Mouse (Mus musculus) hindbrain, embryonic 16.5 days (tissue): ENCODE results near the gene Cnn1. TPM values are rescaled to one million over a fixed set of nuclear protein-coding genes. Genes with fewer than 3 reads are reported as not detected.

Experiments used
- ATAC-seq: fragments of 200-750 bp; cut with Nextera tagmentation; 2 replicates; pipeline ENCODE4 v1.8.0; 2017; ENCODE audit warnings: moderate TSS enrichment, moderate library complexity
- H3K27ac ChIP-seq: fragments of 300-500 bp; sonication (generic); 2 replicates; pipeline ENCODE4 v1.5.1; 2014; ENCODE audit warnings: low read depth, mild to moderate bottlenecking, control low read depth, low read length, moderate library complexity
- H3K27me3 ChIP-seq: fragments of 300-500 bp; sonication (generic); replicated peaks from 2 replicates; pipeline ENCODE4 v1.6.1; 2014; ENCODE audit warnings: low read length; ENCODE audit not compliant: control insufficient read depth, insufficient read depth
- H3K36me3 ChIP-seq: fragments of 300-500 bp; sonication (generic); 2 replicates; pipeline ENCODE4 v1.6.1; 2014; ENCODE audit warnings: mild to moderate bottlenecking, low read length, moderate library complexity, mixed read lengths; ENCODE audit not compliant: control insufficient read depth, insufficient read depth
- H3K4me1 ChIP-seq: fragments of 300-500 bp; sonication (generic); 2 replicates; pipeline ENCODE4 v1.6.1; 2014; ENCODE audit warnings: low read depth, low read length; ENCODE audit not compliant: control insufficient read depth, insufficient read depth
- H3K4me2 ChIP-seq: fragments of 300-500 bp; sonication (generic); 2 replicates; pipeline ENCODE4 v1.6.1; 2014; ENCODE audit warnings: mild to moderate bottlenecking, low read length, control low read depth, moderate library complexity
- H3K4me3 ChIP-seq: fragments of 300-500 bp; sonication (generic); 2 replicates; pipeline ENCODE4 v1.5.1; 2014; ENCODE audit warnings: mild to moderate bottlenecking, low read length, control low read depth, moderate library complexity
- H3K9ac ChIP-seq: fragments of 300-500 bp; sonication (generic); 2 replicates; pipeline ENCODE4 v1.6.1; 2014; ENCODE audit warnings: low read depth, mild to moderate bottlenecking, control low read depth, low read length, moderate library complexity
- H3K9me3 ChIP-seq: fragments of 300-500 bp; sonication (generic); 2 replicates; pipeline ENCODE4 v1.6.1; 2014; ENCODE audit warnings: mild to moderate bottlenecking, low read length, moderate library complexity; ENCODE audit not compliant: control insufficient read depth
- WGBS: fragments of 180-500 bp; shearing (Covaris S2); extraction: QIAGEN DNeasy Blood & Tissue Kit; methylation state at CpG from one replicate; pipeline ENCODE4 v1.1.7; 2014; 5-methylcytosine and 5-hydroxymethylcytosine counted together
- polyA plus RNA-seq: library from polyadenylated mRNA; unstranded; fragments of >200 nt; fragmentation: Nextera tagmentation; extraction: Ambion mirVana; gene quantifications from 2 replicates; pipeline ENCODE4 v1.2.1, GENCODE M21; 2015

Cnn1 gene
- polyA plus RNA-seq, 1 experiment from 2014 or later, result 0.93 TPM

DNA sequence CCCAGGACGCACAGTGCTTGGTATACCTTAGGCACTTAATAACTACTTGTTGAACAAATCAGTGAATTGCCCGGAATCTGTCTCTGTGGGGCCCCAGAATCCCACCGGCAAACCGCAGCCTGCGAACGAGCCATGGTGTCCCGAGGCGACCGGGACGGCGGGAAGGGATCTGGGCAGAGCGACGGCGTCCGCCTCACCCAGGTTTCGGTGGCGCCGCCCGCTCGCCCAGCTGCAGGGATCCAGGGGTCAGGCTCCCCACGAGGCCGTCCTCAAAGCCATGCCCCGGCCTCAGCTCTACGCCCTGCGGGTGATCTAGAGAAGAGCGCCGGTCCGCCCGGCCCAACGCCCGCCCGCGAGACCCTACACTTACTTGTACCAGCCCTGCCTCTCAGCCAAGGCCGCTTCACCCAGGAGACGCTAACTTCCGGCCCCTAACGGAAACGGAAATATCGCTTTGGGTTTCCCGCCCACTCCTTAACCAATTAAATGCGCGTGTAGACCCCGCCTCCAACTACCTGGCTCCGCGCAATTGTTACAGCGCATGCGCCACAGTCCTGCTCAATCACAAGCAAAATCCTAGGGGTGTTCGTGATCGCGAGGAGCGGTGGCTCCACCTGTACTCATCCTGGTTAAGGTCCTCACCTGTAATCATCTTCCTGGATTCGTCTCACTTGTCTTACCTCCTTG, 17.9 kb downstream of the Cnn1 start, which contains the start of gene Elof1:
Elof1 (minus strand) TSS at position 433 of the 687 bp plus-strand sequence.
- H3K4me1 ChIP-seq, result peaks cover 16% of the 10 kb centered on the region
- no peaks in the 10 kb centered on the region for H3K9me3 ChIP-seq
- under 1% methylated on average over 49 of the region's 52 CpGs for WGBS
- peak within 1 kb of the TSS; percentile 89 for H3K4me2 ChIP-seq
- peak; percentile 97 for ATAC-seq
- peak within 1 kb of the TSS; percentile 88 for H3K9ac ChIP-seq
- H3K36me3 ChIP-seq, result peaks cover 18% of the 10 kb centered on the region
- peak within 1 kb of the TSS; percentile 78 for H3K27ac ChIP-seq
- H3K4me3 ChIP-seq, result peak within 1 kb of the TSS; percentile 91
- H3K27me3 ChIP-seq, result no peaks in the 10 kb centered on the region

DNA sequence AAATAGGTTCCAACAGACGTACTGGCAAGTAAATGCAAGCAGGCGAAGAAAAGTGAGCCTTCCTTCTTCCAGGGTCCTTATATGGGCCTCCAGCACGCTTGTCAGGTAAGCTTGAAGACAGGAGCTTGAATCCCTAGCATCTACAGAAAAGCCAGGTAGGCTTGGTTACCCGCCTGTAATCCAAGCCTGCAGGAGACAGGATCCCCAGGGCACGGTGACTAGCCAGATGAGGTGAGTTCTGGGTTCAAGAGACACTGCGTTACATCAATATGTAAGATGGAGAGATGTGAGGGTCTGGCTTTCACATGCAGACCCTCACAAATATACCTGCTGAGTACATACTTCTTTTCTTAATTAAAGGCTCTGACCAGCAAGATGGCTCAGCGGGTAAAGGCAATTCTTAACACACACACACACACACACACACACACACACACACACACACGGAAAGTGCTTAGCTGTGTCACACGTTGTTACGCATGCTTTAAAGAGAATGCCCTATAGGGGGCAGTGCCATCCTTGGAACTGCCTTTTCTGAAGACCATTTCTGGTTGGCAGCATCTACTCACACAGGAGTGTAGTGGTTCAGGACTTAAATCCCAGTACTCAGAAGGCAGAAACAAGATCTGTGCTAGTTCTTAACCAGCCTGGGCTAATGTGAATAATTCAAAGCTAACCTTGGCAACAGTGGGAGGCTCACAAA, 18.9 kb downstream of the Cnn1 start:
- Histone ChIP-seq H3K36me3 (peaks cover 9% of the 10 kb centered on the region), H3K27me3 (no peaks in the 10 kb centered on the region), H3K4me1 (peaks cover 16% of the 10 kb centered on the region), H3K4me2 (peak overlapping the region; percentile 89), H3K27ac (no peak overlapping the region), H3K4me3 (peak overlapping the region; percentile 91), H3K9ac (peak overlapping the region; percentile 63; the same call in 1 of the 2 replicates), H3K9me3 (no peaks in the 10 kb centered on the region)
- 45% methylated on average over 10 of the region's 10 CpGs for WGBS
- ATAC-seq, result no peak

DNA sequence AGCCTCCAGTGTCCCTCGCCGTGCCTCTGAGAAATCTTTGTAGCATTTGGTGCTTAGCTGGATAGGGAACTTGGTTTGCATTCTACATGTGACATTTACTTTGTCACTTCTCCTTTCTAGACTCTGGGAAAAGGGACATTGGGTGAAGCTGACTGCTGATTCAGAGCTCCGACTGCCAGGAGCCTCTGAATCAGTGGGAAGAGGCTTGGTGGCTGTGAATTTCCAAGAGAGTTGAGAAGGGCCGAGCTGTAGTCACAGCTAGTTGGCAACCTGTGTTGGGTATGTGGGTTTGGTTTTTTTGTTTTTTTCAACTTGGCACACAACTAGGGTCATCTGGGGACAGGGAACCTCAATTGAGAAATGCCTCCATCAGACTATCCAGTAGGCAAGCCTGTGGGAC, 20.5 kb downstream of the Cnn1 start:
- no peak overlapping the region for H3K4me3 ChIP-seq
- no peak overlapping the region for H3K27ac ChIP-seq
- 93% methylated on average over 4 of the region's 4 CpGs for WGBS
- no peaks in the 10 kb centered on the region for H3K9me3 ChIP-seq
- ATAC-seq, result no peak
- peaks cover 16% of the 10 kb centered on the region for H3K4me1 ChIP-seq
- H3K4me2 ChIP-seq, result no peak overlapping the region
- no peaks in the 10 kb centered on the region for H3K27me3 ChIP-seq
- H3K36me3 ChIP-seq, result no peaks in the 10 kb centered on the region
- H3K9ac ChIP-seq, result no peak overlapping the region

DNA sequence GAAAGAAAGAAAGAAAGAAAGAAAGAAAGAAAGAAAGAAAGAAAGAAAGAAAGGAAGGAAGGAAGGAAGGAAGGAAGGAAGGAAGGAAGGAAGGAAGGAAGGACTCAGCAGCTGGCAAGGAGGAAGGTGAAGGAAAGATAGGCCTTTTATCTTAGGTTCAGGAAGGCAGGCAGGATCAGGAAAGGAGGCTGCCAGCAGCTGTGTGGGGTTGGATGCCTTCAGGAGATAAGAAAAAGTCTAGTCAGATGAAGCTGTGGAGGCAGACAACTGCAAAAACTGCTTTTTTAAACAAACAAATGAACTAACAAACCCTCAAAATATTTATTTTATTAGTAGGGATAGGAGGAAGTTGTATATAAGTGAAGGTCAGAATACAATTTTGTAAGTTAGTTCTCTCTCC, 22.5 kb downstream of the Cnn1 start:
- H3K4me1 ChIP-seq, result peaks cover 4% of the 10 kb centered on the region
- H3K4me2 ChIP-seq, result no peak overlapping the region
- no peaks in the 10 kb centered on the region for H3K9me3 ChIP-seq
- H3K9ac ChIP-seq, result no peak overlapping the region
- no peak overlapping the region for H3K4me3 ChIP-seq
- no peaks in the 10 kb centered on the region for H3K27me3 ChIP-seq
- no peaks in the 10 kb centered on the region for H3K36me3 ChIP-seq
- no peak for ATAC-seq
- no peak overlapping the region for H3K27ac ChIP-seq

DNA sequence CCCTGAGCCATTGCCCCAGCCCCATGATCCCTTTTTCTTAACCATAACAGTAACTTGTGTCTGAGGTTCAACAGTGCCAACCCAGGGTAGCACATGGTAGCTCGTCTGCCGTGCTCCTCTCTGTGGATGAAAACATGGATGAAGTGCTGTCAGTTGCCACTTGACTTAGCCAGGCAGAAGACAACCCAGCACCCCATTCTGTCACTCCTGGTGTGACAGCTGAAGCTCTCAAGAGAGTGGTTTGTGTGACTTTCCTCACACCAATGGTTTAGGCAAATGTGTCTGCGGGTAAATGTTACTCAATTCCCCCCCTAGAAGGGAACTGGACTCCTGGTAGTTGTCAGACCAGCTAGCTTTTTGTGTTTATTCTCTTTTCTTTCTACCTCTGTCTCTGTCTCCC, 23.0 kb downstream of the Cnn1 start:
- Histone ChIP-seq H3K27ac (no peak overlapping the region), H3K9me3 (no peaks in the 10 kb centered on the region), H3K36me3 (no peaks in the 10 kb centered on the region), H3K4me1 (peaks cover 4% of the 10 kb centered on the region), H3K4me3 (no peak overlapping the region), H3K27me3 (no peaks in the 10 kb centered on the region), H3K4me2 (no peak overlapping the region), H3K9ac (no peak overlapping the region)
- WGBS, result 86% methylated on average over 3 of the region's 3 CpGs
- ATAC-seq, result no peak

DNA sequence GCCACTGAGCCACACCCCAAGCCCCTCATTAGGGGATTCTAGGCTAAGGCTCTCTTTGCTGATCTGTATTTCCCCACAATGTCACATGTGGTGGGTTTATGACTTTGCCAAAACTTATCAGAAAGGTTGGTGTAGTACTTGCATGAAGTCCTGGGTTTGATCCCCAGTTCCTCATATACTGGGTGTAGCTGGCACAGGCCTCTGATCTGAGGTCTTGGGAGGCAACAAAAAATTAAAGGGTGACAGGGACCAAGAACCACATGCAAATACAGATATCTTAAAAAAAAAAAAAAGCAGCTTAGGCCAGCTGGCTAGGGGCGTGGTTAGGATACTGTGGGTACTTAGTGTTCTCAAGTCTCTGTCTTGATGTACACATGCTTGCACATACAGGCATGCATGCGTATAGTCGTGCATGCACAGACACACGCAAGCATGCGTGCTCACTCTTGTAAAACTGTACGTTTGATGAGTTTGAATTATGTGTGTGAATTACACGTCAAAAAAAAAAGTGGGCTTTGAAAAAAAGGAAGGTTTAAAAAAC, 24.1 kb downstream of the Cnn1 start:
- Histone ChIP-seq H3K36me3 (no peaks in the 10 kb centered on the region), H3K27ac (no peak overlapping the region), H3K4me1 (no peaks in the 10 kb centered on the region), H3K4me2 (no peak overlapping the region), H3K9ac (no peak overlapping the region), H3K27me3 (no peaks in the 10 kb centered on the region), H3K4me3 (no peak overlapping the region), H3K9me3 (no peaks in the 10 kb centered on the region)
- no peak for ATAC-seq
- 87% methylated on average over 7 of the region's 7 CpGs for WGBS

DNA sequence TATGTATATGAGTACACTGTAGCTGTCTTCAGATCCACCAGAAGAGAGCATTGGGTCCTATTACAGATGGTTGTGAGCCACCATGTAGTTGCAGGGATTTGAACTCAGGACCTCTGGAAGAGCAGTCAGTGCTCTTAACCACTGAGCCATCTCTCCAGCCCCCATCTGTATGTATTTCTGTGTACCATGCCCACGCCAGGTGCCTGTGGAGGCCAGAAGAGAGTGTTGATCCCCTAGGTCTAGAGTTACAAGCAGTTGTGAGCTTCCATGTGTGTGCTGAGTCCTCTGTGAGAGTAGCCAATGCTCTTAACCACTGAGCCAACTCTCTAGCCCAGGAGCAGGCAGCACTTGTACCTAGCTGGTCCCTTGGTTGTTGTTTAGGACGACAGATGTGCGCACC, 25.2 kb downstream of the Cnn1 start:
- no peak overlapping the region for H3K27ac ChIP-seq
- no peak for ATAC-seq
- no peaks in the 10 kb centered on the region for H3K27me3 ChIP-seq
- no peak overlapping the region for H3K4me3 ChIP-seq
- no peaks in the 10 kb centered on the region for H3K4me1 ChIP-seq
- no peaks in the 10 kb centered on the region for H3K36me3 ChIP-seq
- no peak overlapping the region for H3K4me2 ChIP-seq
- no peaks in the 10 kb centered on the region for H3K9me3 ChIP-seq
- 86% methylated on average over 3 of the region's 3 CpGs for WGBS
- H3K9ac ChIP-seq, result no peak overlapping the region

DNA sequence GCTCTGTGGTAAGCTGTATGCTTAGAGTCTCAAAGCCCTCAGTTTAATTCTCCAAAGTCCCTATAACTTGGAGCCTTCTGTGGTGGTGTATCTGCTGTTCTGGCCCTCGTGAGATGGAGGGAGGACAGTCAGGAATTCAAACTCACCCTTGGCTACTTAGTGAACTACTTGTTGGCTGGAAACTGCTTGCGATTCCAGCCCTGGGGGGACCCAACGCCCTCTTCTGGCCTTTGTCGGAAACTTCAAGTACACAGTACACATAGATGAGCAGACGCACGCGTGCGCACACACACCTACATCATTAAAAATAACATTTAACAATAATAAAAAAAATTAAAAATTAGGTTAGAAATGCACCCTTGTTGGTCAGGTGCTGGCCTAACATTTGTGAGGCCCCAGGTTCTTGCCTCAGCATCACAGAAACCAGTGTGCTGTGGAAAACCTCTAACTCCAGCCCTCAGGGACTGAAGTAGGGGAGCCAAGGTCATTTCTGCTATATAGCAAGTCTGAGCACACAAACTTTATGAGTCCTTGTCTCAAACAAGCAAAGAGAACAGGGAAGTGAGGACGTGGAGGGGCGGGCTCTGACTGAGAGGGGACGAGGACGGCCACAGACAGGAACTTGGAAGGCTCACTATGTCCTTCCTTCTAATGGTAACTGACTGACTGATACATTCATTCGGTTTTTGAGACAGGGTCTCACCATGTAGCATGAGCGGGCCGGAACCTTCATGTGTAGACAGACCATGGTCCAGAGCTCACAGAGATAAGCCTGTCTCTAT, 26.4 kb downstream of the Cnn1 start:
- H3K9ac ChIP-seq, result no peak overlapping the region
- WGBS, result 86% methylated on average over 15 of the region's 15 CpGs
- H3K9me3 ChIP-seq, result no peaks in the 10 kb centered on the region
- no peak overlapping the region for H3K27ac ChIP-seq
- no peak for ATAC-seq
- no peak overlapping the region for H3K4me3 ChIP-seq
- H3K27me3 ChIP-seq, result peaks cover 3% of the 10 kb centered on the region; the same call in 1 of the 2 replicates
- no peak overlapping the region for H3K4me2 ChIP-seq
- no peaks in the 10 kb centered on the region for H3K4me1 ChIP-seq
- no peaks in the 10 kb centered on the region for H3K36me3 ChIP-seq
